Mouse (Mus musculus) heart, postnatal 0 days (tissue): ENCODE measurements at regions not wholly inside any gene's neighbourhood (a gene's known extent, or its start where the extent isn't known, plus 50 kb on each side); places are given as distances from the start of the nearest gene placed in this dataset.

ENCODE experiments used
- CTCF ChIP-seq: IDR thresholded peaks from 2 replicates; pipeline ENCODE4 v1.5.1; 2016; ENCODE audit warnings: antibody characterized with exemption, control low read depth, low read depth
- EP300 ChIP-seq: IDR thresholded peaks from 2 replicates; pipeline ENCODE4 v1.6.1; 2016; ENCODE audit warnings: antibody characterized with exemption, low read depth

- no peak for TF ChIP-seq CTCF
- TF ChIP-seq EP300: no peak
These were observed 93.8 kb upstream of the Rapgef5 start for GRCm38 (mm10) chr12:117422315-117422978.
